Mouse (Mus musculus): Measurements from ENCODE around the gene Jazf1. TPM values are rescaled to one million over a fixed set of nuclear protein-coding genes. Genes with fewer than 3 reads are reported as not detected.
A peak's percentile ranks its signal among the peaks of the same experiment; 100 is the strongest.

Jazf1 gene
- polyA plus RNA-seq, 1 experiment from 2014 or later = 5.4 TPM

- Histone ChIP-seq H3K27ac (ENCODE audit: low read length) (no peak overlapping the region), H3K4me3 (ENCODE audit: low read length) (no peak overlapping the region), H3K9ac (ENCODE audit: low read depth, low read length) (no peak overlapping the region), H3K36me3 (ENCODE audit: control insufficient read depth, insufficient read depth, low read length) (no peaks in the 10 kb centered on the region), H3K4me2 (ENCODE audit: low read depth, low read length) (no peak overlapping the region), H3K4me1 (ENCODE audit: control insufficient read depth, insufficient read depth, low read length) (no peaks in the 10 kb centered on the region), H3K9me3 (ENCODE audit: control insufficient read depth, low read length) (no peaks in the 10 kb centered on the region), H3K27me3 (replicated peaks; ENCODE audit: control insufficient read depth, insufficient read depth, low read length) (no peaks in the 10 kb centered on the region)
- no peak for ATAC-seq
- WGBS = 96% methylated on average over 2 of the region's 2 CpGs
These were observed 245.8 kb downstream of the Jazf1 start for GRCm38 (mm10) chr6:52822625-52823024.

DNA sequence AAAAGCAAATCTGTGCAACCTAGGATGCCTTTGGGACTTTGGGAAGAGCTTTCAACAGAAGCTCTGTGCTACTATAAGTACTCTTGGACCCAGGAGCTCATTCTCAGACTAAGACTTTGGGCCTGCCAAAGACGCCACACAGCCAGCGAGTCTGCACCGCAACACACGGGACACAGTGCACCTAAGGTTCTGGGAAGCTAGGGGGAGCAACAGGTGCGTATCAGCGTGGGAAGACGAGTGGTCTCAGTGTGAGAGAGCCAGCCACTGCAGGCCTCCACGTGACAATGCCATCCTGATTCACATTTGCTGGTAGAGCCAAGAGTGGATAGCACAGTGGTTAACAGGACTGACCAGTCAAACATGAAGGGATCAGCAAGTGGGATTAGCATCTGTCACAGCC, 249.1 kb downstream of the Jazf1 start:
- Histone ChIP-seq H3K4me2 (ENCODE audit: low read depth, low read length) (no peak overlapping the region), H3K9ac (ENCODE audit: low read depth, low read length) (no peak overlapping the region), H3K36me3 (ENCODE audit: control insufficient read depth, insufficient read depth, low read length) (no peaks in the 10 kb centered on the region), H3K27me3 (replicated peaks; ENCODE audit: control insufficient read depth, insufficient read depth, low read length) (no peaks in the 10 kb centered on the region), H3K9me3 (ENCODE audit: control insufficient read depth, low read length) (no peaks in the 10 kb centered on the region), H3K27ac (ENCODE audit: low read length) (no peak overlapping the region), H3K4me3 (ENCODE audit: low read length) (no peak overlapping the region), H3K4me1 (ENCODE audit: control insufficient read depth, insufficient read depth, low read length) (no peaks in the 10 kb centered on the region)
- 79% methylated on average over 8 of the region's 8 CpGs for WGBS
- no peak for ATAC-seq

- Histone ChIP-seq H3K4me2 (ENCODE audit: low read depth, low read length) (no peak overlapping the region), H3K36me3 (ENCODE audit: control insufficient read depth, insufficient read depth, low read length) (no peaks in the 10 kb centered on the region), H3K4me1 (ENCODE audit: control insufficient read depth, insufficient read depth, low read length) (no peaks in the 10 kb centered on the region), H3K9ac (ENCODE audit: low read depth, low read length) (no peak overlapping the region), H3K4me3 (ENCODE audit: low read length) (no peak overlapping the region), H3K9me3 (ENCODE audit: control insufficient read depth, low read length) (no peaks in the 10 kb centered on the region), H3K27me3 (replicated peaks; ENCODE audit: control insufficient read depth, insufficient read depth, low read length) (no peaks in the 10 kb centered on the region), H3K27ac (ENCODE audit: low read length) (no peak overlapping the region)
- 84% methylated on average over 4 of the region's 4 CpGs for WGBS
- ATAC-seq = no peak
These were observed 250.4 kb downstream of the Jazf1 start for GRCm38 (mm10) chr6:52818041-52818440.

GRCm38 (mm10) chr6:52817203-52817874, 251.1 kb downstream of the Jazf1 start:
- no peak overlapping the region for H3K4me2 ChIP-seq (ENCODE audit: low read depth, low read length)
- no peak for ATAC-seq
- no peak overlapping the region for H3K4me3 ChIP-seq (ENCODE audit: low read length)
- H3K9me3 ChIP-seq (ENCODE audit: control insufficient read depth, low read length) = no peaks in the 10 kb centered on the region
- 78% methylated on average over 10 of the region's 10 CpGs for WGBS
- no peaks in the 10 kb centered on the region for H3K27me3 ChIP-seq (replicated peaks; ENCODE audit: control insufficient read depth, insufficient read depth, low read length)
- H3K27ac ChIP-seq (ENCODE audit: low read length) = no peak overlapping the region
- no peaks in the 10 kb centered on the region for H3K36me3 ChIP-seq (ENCODE audit: control insufficient read depth, insufficient read depth, low read length)
- H3K9ac ChIP-seq (ENCODE audit: low read depth, low read length) = no peak overlapping the region
- no peaks in the 10 kb centered on the region for H3K4me1 ChIP-seq (ENCODE audit: control insufficient read depth, insufficient read depth, low read length)

GRCm38 (mm10) chr6:52805237-52805856, 263.1 kb downstream of the Jazf1 start:
- Histone ChIP-seq H3K27me3 (replicated peaks; ENCODE audit: control insufficient read depth, insufficient read depth, low read length) (no peaks in the 10 kb centered on the region), H3K9me3 (ENCODE audit: control insufficient read depth, low read length) (no peaks in the 10 kb centered on the region), H3K36me3 (ENCODE audit: control insufficient read depth, insufficient read depth, low read length) (no peaks in the 10 kb centered on the region), H3K9ac (ENCODE audit: low read depth, low read length) (no peak overlapping the region), H3K4me1 (ENCODE audit: control insufficient read depth, insufficient read depth, low read length) (no peaks in the 10 kb centered on the region), H3K4me3 (ENCODE audit: low read length) (no peak overlapping the region), H3K27ac (ENCODE audit: low read length) (no peak overlapping the region), H3K4me2 (ENCODE audit: low read depth, low read length) (no peak overlapping the region)
- WGBS = 78% methylated on average over 3 of the region's 3 CpGs
- ATAC-seq = no peak

DNA sequence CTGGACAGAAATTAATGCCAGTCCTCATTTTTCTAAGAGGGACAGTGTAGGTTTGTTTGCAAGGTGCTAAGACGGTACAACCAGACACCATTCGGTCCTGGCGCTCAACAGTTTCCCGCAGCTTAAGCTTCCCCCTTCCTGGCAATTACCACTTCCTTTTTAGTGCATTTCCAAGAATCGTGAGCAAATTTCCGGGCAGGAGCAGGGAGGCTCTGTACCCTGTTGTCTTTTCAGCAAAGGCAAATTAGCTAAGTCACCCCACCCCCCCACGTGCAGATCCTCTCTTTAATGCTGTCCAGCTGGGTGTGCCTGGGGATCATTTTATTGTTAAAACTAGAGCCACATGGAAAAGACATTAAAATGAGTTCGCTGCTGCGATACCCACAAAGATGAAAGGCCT, 266.2 kb downstream of the Jazf1 start:
- WGBS = 57% methylated on average over 9 of the region's 9 CpGs
- no peaks in the 10 kb centered on the region for H3K9me3 ChIP-seq (ENCODE audit: control insufficient read depth, low read length)
- no peak overlapping the region for H3K9ac ChIP-seq (ENCODE audit: low read depth, low read length)
- H3K4me3 ChIP-seq (ENCODE audit: low read length) = no peak overlapping the region
- H3K4me1 ChIP-seq (ENCODE audit: control insufficient read depth, insufficient read depth, low read length) = no peaks in the 10 kb centered on the region
- no peaks in the 10 kb centered on the region for H3K27me3 ChIP-seq (replicated peaks; ENCODE audit: control insufficient read depth, insufficient read depth, low read length)
- H3K27ac ChIP-seq (ENCODE audit: low read length) = no peak overlapping the region
- no peak for ATAC-seq
- H3K36me3 ChIP-seq (ENCODE audit: control insufficient read depth, insufficient read depth, low read length) = no peaks in the 10 kb centered on the region
- no peak overlapping the region for H3K4me2 ChIP-seq (ENCODE audit: low read depth, low read length)

GRCm38 (mm10) chr6:52797252-52797800, 271.1 kb downstream of the Jazf1 start:
- 62% methylated on average over 6 of the region's 6 CpGs for WGBS
- Histone ChIP-seq H3K27me3 (replicated peaks; ENCODE audit: control insufficient read depth, insufficient read depth, low read length) (no peaks in the 10 kb centered on the region), H3K36me3 (ENCODE audit: control insufficient read depth, insufficient read depth, low read length) (no peaks in the 10 kb centered on the region), H3K9me3 (ENCODE audit: control insufficient read depth, low read length) (no peaks in the 10 kb centered on the region), H3K4me1 (ENCODE audit: control insufficient read depth, insufficient read depth, low read length) (peaks cover 11% of the 10 kb centered on the region), H3K4me3 (ENCODE audit: low read length) (no peak overlapping the region), H3K27ac (ENCODE audit: low read length) (no peak overlapping the region), H3K9ac (ENCODE audit: low read depth, low read length) (no peak overlapping the region), H3K4me2 (ENCODE audit: low read depth, low read length) (no peak overlapping the region)
- ATAC-seq = no peak

GRCm38 (mm10) chr6:52796691-52797090, 271.7 kb downstream of the Jazf1 start:
- ATAC-seq = no peak
- WGBS = 80% methylated on average over 1 of the region's 1 CpGs

DNA sequence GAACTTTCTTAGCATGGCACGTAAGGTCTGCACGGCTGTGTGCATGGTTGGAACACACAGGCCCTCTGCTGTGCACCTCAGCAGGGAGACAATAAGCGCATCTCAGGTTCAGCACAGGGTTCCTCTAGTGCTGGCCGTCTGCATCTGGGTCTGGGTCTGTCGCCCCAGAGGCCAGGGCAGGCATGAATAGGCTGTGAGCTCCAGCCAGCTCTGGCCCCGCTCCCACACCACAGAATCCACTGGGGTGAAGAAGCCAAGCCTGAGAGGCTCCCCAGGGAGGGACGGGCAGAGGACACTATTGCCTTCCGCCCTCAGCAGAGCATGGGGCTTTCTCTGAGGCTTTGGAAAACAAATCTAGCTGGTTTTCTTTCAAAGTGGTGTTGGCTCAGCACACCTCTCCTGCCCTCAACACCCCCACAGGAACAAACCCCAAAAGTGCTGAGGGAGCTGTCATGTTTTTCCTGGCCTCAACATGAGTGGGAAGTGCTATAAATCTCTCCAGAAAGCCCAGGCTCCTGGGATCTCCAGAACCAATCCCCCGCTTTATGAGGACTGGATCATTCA, 272.3 kb downstream of the Jazf1 start:
- Histone ChIP-seq H3K9ac (ENCODE audit: low read depth, low read length) (0 out of 2 replicates have a peak overlapping the region, but pooled peaks have one; percentile 7), H3K4me3 (ENCODE audit: low read length) (no peak overlapping the region), H3K36me3 (ENCODE audit: control insufficient read depth, insufficient read depth, low read length) (no peaks in the 10 kb centered on the region), H3K4me2 (ENCODE audit: low read depth, low read length) (no peak overlapping the region), H3K27ac (ENCODE audit: low read length) (peak overlapping the region; percentile 57), H3K4me1 (ENCODE audit: control insufficient read depth, insufficient read depth, low read length) (peaks cover 11% of the 10 kb centered on the region), H3K27me3 (replicated peaks; ENCODE audit: control insufficient read depth, insufficient read depth, low read length) (no peaks in the 10 kb centered on the region), H3K9me3 (ENCODE audit: control insufficient read depth, low read length) (no peaks in the 10 kb centered on the region)
- ATAC-seq = no peak
- 62% methylated on average over 9 of the region's 9 CpGs for WGBS

More at GRCm38 (mm10) chr6:52796691-52797090, 271.7 kb downstream of the Jazf1 start:
- H3K9me3 ChIP-seq (ENCODE audit: control insufficient read depth, low read length) = no peaks in the 10 kb centered on the region
- no peaks in the 10 kb centered on the region for H3K36me3 ChIP-seq (ENCODE audit: control insufficient read depth, insufficient read depth, low read length)
- peaks cover 11% of the 10 kb centered on the region for H3K4me1 ChIP-seq (ENCODE audit: control insufficient read depth, insufficient read depth, low read length)
- H3K27me3 ChIP-seq (replicated peaks; ENCODE audit: control insufficient read depth, insufficient read depth, low read length) = no peaks in the 10 kb centered on the region
- no peak overlapping the region for H3K9ac ChIP-seq (ENCODE audit: low read depth, low read length)
- H3K27ac ChIP-seq (ENCODE audit: low read length) = no peak overlapping the region
- no peak overlapping the region for H3K4me3 ChIP-seq (ENCODE audit: low read length)
- no peak overlapping the region for H3K4me2 ChIP-seq (ENCODE audit: low read depth, low read length)
